Mouse (Mus musculus): ENCODE results near the gene Fcgr3.

Gene Fcgr3

DNA sequence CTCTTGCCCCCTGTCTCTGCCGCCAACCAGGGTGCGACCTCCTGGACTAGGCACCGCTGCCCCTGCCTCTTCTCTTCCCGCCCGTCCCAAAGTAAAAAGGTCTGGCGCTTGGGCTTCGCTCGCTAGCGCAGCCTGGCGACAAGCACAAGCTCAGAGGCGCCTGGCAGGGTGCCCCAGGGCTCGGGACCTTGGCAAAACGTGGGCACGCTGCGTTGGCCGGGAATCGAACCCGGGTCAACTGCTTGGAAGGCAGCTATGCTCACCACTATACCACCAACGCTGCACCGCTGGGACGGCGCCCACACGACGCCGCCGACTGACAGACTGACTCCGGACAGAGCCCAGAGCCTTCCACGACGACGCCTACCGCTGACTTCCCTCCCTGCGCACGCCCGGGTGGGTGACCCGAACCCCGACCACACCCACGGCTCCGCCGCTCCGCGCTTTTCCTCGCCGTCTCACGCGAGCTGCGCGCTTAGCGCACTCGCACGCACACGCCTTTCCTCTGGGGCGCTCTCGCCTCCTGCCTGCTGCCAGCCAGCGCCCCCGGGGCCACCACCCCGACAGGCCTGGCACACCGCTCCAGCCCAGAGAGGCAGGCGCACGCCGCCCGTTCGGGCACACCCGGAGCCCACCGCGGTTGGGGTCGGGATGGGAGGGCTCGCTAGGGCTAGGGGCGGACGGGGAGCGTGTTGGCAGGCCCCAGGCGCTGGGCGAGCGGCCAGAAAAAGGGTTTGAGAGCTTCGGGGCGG is at the start of gene Fcgr3:
Gene Fcgr3 (minus strand): TSS at position 445 of the 752 bp plus-strand sequence.
- peak; percentile 81 to 94 for DNase-seq (ENCODE audit: low spot score in 2 of 2)

DNA sequence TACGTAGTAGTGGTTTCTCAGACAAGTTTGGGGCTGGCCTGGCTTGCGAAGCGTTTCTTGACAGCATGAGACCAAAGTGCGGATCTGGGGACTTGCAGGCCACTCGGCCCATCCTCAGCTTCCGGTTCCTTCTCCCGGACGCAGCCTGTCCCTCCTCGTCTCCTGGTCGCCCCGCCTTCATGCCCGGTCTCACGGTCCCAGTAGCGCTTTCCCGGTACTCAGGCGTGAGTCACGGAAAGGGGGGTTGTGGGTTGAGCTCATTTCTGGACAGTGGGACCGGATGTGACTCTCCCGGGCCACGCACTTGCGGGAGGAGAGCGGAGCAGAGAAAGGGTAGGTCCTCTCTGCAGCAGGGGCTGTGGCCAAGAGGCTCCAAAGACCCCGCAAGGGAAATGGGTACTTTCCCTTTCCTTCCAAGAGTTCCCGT is 49.2 kb upstream of the Fcgr3 start, which contains the start of gene Cfap126:
Gene Cfap126 (plus strand): TSS at position 46 of the 427 bp plus-strand sequence.
- DNase-seq (ENCODE audit: low spot score in 2 of 2) = peak; percentile 65 to 67

DNA sequence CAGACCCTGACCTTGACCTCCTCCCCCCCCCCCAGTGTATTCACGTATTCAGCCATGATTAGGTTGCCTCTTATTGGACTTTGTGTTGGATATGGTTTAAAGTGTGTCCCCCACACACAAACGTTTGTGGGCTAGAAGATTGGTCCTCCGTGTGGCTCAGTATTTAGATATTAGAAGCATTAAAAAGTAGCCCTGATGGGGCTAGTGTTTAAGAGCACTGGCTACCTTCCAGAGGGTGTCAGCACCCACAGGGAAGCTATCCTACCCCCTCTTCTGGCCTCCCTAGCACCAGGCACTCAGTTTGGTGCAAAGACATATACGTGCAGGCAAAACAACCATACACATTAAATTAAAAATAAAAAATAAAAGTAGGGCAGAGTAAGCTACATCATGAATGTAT is 48.3 kb upstream of the Fcgr3 start:
- no peak for DNase-seq (ENCODE audit: low spot score in 2 of 2)

DNA sequence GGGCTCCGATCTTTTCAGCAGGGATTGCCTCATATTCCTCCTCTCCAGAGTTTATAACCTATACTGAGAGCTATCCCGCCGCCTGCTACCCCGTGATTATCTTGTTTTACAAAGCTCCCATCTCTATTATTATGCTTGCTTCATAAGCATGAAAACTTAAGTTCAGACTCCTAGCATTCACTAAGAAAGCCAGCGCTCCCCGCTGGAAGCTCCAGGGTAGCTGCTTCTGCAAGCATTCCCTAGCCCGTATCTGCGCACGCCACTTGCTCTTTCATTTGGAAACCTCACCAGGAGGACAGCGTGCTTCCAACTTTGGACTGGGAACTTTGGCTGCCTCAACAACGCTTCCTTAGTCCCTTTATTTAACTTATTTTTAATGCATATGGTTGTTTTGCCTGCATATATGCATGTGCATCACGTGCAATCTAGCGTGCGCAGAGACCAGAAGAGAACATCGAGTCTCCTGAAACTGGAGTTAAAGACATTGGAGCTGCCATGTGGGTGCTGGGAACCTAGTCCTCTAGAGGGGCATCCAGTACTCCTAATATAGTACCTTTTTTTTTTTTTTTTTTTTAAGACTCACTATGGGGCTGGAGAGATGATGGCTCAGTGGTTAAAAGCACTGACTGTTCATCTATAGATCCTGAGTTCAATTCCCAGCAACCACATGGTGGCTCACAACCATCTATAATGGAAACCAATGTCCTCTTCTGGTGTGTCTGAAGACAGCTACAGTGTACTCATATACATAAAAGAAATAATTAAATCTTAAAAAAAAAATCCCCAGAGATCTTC is 47.2 kb upstream of the Fcgr3 start:
- peak in 1 of 2 experiments; percentile 52 for DNase-seq (ENCODE audit: low spot score in 2 of 2)

DNA sequence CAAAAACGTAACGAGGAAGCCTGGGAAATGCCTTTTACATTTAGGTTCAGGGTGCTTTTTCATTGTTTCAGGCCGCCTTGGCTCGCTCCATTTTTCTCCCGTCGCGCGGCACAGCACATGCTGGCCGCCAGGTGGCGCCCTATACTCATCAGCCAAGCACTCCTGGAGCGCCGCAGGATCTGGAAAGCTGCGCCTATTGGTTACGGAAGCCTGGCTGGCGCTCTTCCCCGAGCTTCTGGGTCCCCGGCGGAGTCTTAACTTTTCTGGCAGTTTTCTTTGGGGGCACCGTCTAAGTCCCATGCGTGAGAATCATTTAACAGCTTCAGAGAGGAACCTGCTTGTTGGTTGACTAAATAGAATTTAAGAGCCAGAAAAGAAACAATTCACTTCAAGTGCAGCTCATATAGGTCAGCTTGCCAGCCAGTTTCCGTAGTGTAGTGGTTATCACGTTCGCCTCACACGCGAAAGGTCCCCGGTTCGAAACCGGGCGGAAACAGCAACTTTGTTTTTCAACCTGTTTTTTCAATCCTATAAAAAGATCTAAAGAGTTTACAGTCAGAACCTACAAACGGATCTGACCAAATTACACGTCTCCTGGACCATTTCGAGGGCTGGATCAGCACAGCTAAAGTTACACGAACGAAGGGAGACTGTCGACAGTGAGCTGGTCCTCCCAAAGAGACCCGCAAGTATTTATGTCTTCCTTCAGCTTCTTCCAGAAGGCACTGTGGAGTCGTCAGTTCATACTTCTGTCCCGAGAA is 46.5 kb upstream of the Fcgr3 start:
- DNase-seq (ENCODE audit: low spot score in 2 of 2) = peak; percentile 92 to 93

DNA sequence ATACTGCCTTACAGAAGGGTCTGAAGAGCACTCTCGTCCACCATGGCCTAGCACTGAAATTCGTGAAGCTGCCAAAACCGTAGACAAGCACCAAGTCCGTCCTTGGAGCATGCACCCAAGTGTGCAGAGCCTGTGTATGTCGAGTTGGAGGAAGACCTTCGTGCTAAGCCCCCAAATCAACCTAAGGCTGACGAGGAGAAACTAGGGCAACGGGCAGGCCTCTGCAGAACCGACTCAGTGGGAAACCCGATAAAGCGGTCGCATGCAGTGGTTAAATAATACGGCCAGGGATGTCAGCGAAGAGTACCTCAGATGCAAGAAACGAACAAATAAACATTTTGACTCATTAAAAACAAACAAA is 45.9 kb upstream of the Fcgr3 start:
- DNase-seq (ENCODE audit: low spot score in 2 of 2) = no peak

DNA sequence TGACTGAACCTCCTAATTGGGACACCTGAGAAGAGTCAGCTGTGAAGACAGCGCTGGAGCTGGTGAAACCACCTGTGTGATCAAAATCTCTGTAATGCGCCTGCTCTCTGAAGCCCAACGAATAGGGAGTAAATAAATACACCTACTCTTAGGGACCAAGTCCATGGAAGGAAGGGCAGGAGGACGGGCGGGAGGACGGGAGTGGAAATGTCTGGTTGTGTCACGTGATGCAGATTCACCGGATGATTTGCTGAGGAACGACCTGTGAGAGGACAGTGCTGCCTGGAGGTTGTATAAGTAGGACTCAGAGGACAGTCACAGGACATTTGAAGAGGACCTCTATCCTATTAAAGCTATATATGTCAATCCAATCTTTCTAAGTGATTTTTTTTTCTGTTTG is 44.9 kb upstream of the Fcgr3 start:
- no peak for DNase-seq (ENCODE audit: low spot score in 2 of 2)

DNA sequence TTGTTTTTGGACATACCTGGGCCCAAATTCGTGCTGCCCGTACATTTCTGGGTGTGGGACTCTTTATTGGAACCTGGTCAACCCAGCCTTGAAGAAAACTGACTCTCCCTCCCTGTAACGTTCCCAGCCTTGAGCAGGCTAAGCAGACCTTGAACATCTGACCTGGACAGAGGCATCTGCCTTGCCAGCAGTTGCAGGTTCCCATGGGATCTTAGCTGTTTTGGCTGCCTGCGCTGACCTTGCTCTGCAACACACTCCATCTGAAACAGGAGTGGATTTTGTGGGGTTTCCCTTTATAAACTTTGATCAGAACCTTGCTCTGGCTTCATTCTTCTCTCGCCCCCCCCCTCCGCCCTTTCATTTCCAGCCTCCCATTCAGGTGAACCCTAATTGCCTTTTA is 40.5 kb upstream of the Fcgr3 start:
- no peak for DNase-seq (ENCODE audit: low spot score in 2 of 2)

DNA sequence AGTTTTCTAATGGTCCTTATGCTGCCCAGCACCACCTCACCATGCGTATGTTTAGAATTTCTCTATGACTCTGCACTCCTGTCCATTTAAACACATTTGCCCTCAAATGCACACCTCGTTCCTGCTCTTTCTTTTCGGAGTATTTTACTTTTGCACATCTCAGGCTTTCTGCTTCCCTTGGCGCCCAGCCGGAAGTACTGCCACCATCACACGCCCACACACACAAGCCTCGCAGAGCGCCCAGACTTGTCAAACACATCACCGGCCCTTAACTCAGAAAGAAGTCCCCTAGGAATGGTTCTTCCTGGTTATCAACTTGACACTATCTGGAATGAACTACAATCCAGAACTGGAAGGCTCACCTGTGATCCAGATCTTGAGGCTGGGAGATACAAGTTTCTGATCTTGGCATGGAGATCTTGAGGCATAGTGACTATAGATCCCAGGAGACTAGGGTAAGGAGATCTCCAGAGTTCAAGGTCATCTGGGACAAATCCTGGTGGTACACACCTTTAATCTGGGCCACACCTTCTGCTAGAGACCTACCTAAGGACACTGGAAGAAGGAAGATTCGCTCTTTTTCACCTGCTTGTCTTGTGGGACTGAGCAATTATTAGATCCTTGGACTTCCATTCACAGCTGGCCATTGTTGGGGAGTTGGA is 38.6 kb upstream of the Fcgr3 start:
- peak in 1 of 2 experiments; percentile 47 for DNase-seq (ENCODE audit: low spot score in 2 of 2)

DNA sequence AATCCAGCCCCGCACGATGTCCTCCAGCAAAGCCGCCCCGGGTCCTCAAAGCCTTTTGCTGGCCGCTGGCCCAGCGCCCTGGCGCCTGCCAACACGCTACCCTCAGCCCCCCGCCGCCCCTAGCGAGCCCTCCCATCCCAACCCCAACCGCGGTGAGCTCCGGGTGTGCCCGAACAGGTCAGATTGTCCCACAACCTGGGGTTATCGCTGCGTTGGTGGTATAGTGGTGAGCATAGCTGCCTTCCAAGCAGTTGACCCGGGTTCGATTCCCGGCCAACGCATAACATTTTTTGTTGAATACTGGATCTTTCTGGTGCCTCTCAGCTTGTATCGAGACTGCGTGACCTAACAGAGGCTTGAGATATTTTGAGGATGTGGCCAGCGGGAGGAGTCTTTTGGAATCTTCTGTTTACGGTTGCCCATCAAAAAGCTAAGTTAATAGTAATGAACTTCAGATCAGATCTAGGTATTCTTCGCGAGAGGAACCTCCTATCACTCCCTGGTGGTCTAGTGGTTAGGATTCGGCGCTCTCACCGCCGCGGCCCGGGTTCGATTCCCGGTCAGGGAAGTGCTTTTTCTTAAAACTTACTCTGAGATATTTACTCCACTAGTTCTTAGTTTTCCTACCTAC is 37.9 kb upstream of the Fcgr3 start:
- peak; percentile 83 to 86 for DNase-seq (ENCODE audit: low spot score in 2 of 2)

DNA sequence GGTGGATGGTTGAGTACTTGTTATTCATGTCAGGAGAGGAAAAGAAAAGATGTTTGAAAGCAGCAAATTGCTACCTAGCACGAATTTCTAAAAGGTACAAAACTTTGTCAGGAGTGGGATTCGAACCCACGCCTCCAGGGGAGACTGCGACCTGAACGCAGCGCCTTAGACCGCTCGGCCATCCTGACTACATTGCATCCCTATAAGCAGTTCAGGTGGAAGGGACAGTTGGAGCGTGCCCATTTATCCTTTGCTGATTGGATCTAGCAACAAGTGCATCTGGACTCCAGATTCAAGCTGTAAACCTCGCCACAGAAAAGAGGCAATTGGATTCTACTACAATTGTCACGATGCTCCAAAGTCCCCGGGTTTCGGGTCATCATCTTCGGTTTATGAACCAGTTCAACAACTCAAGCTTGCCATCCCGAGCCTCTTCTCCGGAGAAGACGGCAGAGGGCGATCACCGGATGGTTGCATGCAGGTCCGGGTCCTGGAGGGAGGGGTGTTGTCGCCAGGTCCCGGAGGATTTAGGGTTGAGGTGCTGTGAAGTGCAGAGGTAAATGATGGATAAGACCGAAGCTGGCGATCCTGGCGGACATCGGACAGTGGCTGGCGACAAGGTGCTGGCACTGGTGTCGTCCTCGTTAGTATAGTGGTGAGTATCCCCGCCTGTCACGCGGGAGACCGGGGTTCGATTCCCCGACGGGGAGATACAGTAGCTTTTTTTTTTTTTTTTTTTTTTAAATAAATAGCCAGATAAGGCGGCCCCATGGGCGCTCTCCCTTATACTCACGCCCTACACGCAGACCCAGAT is 37.2 kb upstream of the Fcgr3 start:
- peak; percentile 87 to 88 for DNase-seq (ENCODE audit: low spot score in 2 of 2)

DNA sequence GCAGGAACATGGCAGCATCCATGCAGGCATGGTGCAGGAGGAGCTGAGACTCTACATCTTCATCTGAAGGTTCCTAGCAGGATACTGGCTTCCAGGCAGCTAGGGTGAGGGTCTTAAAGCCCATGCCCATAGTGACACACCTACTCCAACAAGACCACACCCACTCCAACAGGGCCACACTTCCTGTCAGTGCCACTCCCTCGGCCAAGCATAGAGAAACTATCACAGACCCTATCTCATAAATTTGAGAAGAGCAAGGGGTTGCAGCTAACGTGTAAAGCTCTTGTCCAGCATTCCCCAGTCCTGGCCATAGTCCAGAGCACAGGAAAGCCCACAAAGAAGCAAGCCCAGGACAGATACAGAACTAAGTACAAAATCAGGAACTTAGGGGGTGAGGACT is 36.3 kb upstream of the Fcgr3 start:
- no peak for DNase-seq (ENCODE audit: low spot score in 2 of 2)

DNA sequence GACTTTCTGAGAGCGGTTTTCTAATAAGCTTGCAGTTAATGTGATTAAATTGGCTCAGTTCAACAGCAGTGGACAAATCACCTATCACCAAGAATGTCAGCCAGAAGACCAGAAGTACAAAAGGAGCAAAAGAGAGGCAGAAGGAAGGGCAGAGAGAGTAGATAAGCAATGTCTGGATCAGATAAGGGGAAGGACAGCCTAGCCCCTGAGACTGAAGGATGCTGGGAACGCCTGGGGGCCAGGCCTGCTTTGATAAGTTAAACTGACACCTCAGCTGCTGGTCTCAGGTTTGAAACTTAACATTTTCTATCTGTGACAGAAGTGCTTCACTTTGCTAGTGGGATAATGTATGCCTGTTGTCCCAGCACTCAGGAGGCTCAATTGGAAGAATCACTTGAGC is 32.9 kb upstream of the Fcgr3 start:
- no peak for DNase-seq (ENCODE audit: low spot score in 2 of 2)

DNA sequence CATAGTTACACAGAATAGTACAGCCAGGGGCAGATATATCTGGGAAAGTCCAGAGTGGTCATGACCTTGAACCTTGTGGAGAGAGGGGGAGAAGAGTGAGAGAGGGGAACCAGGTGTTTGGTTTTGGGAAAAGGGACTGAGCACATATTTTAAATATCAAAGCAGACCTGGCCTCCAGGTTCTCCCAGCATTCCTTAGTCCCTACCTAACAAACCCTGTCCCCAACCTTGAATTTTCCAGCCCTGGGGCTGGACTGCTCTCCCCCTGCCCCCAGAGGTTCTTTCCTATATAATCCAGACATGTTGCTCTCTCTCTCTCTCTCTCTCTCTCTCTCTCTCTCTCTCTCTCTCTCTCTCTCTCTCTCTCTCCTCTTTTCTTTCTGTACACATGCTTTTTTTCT is 32.4 kb upstream of the Fcgr3 start:
- DNase-seq (ENCODE audit: low spot score in 2 of 2) = no peak

DNA sequence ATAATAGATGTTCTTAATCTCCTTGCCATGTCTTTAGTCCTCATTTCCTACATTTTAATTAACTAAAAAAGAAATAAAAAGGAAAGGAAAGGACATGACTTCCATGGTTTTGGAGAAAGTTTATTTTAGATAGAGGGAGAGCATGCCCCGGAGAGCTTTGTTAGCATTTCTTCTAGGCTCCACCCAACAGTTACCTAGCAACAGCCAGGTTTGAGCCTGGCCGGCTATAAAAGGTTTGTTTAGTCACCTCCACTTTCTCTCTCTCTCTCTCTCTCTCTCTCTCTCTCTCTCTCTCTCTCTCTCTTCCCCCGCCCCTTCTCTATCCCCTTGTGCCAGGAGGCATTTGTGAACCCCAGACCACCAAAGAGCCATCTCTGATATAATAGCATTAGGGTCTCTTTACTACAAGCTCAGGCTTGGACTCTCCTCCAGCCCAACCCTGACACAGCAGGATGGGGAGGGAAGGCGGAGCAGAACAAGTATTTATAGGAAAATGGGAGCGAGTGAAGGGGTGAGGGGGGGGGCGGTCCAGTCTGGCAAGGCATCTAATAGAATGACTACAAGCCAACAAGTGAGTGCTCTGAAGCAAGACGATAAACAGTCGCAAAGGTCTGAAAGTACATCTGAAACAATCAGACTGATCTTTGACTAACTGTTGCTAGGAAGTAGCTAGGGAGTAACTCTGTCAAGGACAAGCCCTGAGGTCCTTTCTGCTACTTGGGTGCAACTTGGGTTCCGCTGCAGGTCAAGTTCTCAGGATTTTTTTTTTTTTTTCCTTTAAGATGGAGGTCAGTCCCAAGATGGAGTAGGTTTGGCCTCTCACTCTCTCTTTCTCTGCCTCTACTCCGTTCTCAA is 31.6 kb upstream of the Fcgr3 start:
- no peak for DNase-seq (ENCODE audit: low spot score in 2 of 2)

DNA sequence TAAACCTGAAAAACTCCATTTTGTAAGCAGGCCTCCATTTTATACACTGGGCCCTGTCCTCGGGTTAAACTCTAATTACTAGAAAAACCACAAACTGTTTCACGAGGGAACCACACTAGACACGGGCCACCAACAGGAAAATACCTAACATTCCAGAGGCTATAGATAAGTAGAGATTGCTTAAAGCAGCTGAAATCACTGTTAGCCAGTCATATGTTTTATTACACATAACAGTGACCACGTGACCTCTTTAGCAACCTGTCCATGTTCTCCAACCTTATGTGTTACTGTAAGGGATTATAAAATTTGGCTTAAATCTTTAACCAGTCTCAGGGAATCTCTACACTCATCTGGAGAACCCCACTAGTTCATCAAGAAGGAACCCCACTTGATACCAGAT is 29.7 kb upstream of the Fcgr3 start:
- no peak for DNase-seq (ENCODE audit: low spot score in 2 of 2)

DNA sequence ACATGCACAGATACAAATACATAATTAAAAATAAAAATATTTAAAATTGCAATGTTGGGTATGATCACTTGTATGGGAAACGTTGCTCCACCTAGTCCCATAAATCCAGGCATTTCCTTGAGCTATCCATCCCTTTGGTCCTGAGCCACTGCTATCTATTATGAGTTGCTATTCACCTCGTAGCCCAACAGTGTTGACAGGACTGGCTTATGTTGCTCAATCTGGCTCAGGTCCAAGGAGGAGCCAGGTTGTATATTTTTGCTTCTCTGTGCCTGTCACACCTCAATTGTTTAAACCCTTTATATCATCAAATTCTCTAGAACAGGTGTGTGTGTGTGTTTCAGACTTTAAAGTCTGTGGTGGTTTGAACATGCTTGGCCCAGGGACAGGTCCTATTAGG is 26.0 kb upstream of the Fcgr3 start:
- no peak for DNase-seq (ENCODE audit: low spot score in 2 of 2)

DNA sequence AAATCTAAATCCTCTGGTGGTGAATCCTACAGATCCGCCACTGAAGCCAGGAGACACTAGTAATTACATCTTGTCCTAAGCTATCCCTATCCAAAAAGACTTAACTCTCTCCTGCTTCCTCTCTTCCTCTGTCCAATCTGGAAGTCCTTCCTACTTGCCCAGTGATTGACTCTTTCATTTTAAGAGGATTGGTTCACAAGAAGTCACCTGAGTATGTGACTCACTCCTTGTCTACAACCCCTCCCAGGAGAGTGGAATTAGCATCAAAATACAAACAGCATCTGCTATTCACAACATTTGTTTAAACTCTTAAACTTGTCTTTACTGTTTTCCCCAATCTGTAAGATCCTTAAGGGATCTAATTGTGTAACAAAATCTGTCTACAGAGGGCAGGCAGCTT is 25.2 kb upstream of the Fcgr3 start:
- DNase-seq (ENCODE audit: low spot score in 2 of 2) = no peak

DNA sequence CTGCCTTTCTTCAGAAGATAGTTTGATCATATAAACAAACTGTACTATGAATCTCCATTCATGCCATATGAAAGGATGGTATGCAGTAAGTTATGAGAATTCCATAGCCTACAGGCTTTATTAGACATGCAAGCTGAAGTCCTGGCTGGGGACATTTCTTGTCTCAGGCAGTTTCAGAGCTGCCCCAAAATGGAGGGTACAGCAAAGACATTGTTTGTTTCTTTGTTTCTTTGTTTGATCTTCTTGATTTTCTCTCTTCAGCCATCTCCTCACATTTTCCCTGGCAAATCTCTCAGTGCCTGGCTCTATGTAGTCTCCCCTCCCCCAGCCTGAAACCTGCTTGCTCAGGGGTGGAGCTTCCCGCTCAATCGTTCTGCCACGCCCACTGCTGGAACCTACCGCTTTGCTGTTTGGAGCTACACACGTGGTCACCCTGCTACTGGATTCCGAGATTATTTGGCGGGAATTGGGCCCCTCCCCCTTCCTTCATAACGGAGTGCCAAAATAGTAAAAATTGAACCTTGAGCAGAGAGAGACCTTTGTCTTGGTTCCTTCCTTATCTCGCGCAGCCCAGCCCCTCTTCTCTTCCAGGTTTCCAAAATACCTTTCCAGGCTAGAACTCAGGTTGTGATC is 23.6 kb upstream of the Fcgr3 start:
- peak in 1 of 2 experiments; percentile 53 for DNase-seq (ENCODE audit: low spot score in 2 of 2)

Measured in spleen, postnatal 10 days (tissue).